Mouse (Mus musculus) limb, embryonic 15.5 days (tissue): Measurements from ENCODE around the gene Osbp2. TPM values are rescaled to one million over a fixed set of nuclear protein-coding genes. Genes with fewer than 3 reads are reported as not detected.

ENCODE experiments used
- ATAC-seq: fragments of 200-750 bp; cut with Nextera tagmentation; 2 replicates; pipeline ENCODE4 v1.8.0; 2017; ENCODE audit warnings: low read depth, moderate TSS enrichment; ENCODE audit not compliant: insufficient number of reproducible peaks, low FRiP score, low TSS enrichment
- H3K27ac ChIP-seq: fragments of 300-500 bp; sonication (generic); 2 replicates; pipeline ENCODE4 v1.5.1; 2015; ENCODE audit warnings: moderate library complexity, mild to moderate bottlenecking, inconsistent platforms
- H3K27me3 ChIP-seq: fragments of 300-500 bp; sonication (generic); 2 replicates; pipeline ENCODE4 v1.6.1; 2015; ENCODE audit warnings: inconsistent platforms
- H3K36me3 ChIP-seq: fragments of 300-500 bp; sonication (generic); 2 replicates; pipeline ENCODE4 v1.6.1; 2015; ENCODE audit warnings: inconsistent platforms
- H3K4me1 ChIP-seq: fragments of 300-500 bp; sonication (generic); 2 replicates; pipeline ENCODE4 v1.6.1; 2015; ENCODE audit warnings: inconsistent platforms
- H3K4me2 ChIP-seq: fragments of 300-500 bp; sonication (generic); 2 replicates; pipeline ENCODE4 v1.6.1; 2015; ENCODE audit warnings: mild to moderate bottlenecking, inconsistent platforms
- H3K4me3 ChIP-seq: fragments of 300-500 bp; sonication (generic); 2 replicates; pipeline ENCODE4 v1.5.1; 2015; ENCODE audit warnings: mild to moderate bottlenecking, inconsistent platforms
- H3K9ac ChIP-seq: fragments of 300-500 bp; sonication (generic); 2 replicates; pipeline ENCODE4 v1.6.1; 2015; ENCODE audit warnings: inconsistent platforms
- H3K9me3 ChIP-seq: fragments of 300-500 bp; sonication (generic); 2 replicates; pipeline ENCODE4 v1.6.1; 2016; ENCODE audit warnings: inconsistent platforms
- WGBS: fragments of 180-500 bp; shearing (Covaris S2); methylation state at CpG from one replicate; pipeline ENCODE4 v1.1.7; 2015; 5-methylcytosine and 5-hydroxymethylcytosine counted together
- polyA plus RNA-seq: library from polyadenylated mRNA; unstranded; fragments of >200 nt; fragmentation: Nextera tagmentation; extraction: Ambion mirVana; gene quantifications from 2 replicates; pipeline ENCODE4 v1.2.1, GENCODE M21; 2015

Osbp2 gene
- polyA plus RNA-seq, 1 experiment from 2014 or later: 0.77 TPM

DNA sequence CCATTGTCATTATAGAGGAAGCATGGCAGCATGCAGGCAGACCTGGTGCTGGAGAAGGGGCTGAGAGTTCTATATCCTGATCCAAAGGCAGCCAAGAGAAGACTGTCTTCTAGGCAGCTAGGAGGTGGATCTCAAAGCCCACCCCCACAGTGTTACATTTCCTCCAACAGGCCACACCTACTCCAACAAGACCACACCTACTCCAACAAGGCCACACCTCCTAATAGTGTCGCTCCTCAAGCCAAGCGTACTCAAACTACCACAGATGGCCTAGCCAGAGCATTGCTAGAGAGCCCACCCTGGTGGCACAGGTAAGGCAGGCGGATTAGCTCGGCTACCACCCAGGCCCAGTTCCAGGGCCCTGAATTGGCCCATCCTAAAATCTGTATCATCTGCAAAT lies 28.4 kb downstream of the Osbp2 start:
- Histone ChIP-seq H3K36me3 (no peaks in the 10 kb centered on the region), H3K9me3 (no peaks in the 10 kb centered on the region), H3K27ac (no peak overlapping the region), H3K4me1 (0 out of 2 replicates have a peak, but pooled peaks cover 3% of the 10 kb centered on the region), H3K4me2 (no peak overlapping the region), H3K27me3 (peaks cover 3% of the 10 kb centered on the region; the same call in 1 of the 2 replicates), H3K4me3 (no peak overlapping the region), H3K9ac (no peak overlapping the region)
- 68% methylated on average over 4 of the region's 4 CpGs for WGBS
- ATAC-seq: no peak

DNA sequence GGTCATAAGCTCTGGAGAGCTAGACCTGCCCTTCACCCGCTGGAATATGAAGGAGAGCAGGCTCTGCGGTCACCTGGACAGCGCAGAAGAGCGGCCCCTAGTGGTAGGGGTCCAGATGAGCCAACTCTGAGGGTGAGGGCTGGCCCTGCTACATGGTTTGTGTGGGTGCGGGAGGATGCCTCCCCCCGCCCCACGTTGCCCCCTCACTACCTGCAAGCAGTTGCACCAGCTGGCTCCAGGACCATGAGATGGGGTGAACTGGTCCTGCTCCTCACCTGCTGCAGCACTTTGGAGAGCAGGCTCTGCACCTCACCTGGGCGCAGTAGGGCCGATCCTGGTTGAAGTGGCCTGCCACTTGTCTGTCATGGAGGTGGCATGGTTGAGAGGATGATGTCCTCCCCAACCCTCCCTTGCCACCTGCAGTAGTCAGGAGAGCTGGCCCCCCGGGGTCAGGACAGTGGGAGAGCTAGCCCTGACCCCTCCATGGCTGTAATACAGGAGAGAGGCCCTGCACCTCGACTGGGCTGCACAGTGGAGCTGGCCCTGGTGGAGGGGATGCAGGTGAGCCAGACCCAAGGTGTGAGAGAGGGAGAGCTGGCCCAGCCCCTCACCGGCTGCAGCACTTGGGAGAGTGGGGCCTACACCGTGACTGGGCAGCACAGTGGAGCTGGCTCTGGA lies 29.1 kb downstream of the Osbp2 start:
- no peaks in the 10 kb centered on the region for H3K9me3 ChIP-seq
- ATAC-seq: peak; percentile 40
- H3K36me3 ChIP-seq: no peaks in the 10 kb centered on the region
- no peak overlapping the region for H3K4me3 ChIP-seq
- H3K4me2 ChIP-seq: no peak overlapping the region
- H3K27me3 ChIP-seq: peaks cover 3% of the 10 kb centered on the region; the same call in 1 of the 2 replicates
- WGBS: 53% methylated on average over 13 of the region's 13 CpGs
- 0 out of 2 replicates have a peak, but pooled peaks cover 3% of the 10 kb centered on the region for H3K4me1 ChIP-seq
- no peak overlapping the region for H3K9ac ChIP-seq
- H3K27ac ChIP-seq: no peak overlapping the region

DNA sequence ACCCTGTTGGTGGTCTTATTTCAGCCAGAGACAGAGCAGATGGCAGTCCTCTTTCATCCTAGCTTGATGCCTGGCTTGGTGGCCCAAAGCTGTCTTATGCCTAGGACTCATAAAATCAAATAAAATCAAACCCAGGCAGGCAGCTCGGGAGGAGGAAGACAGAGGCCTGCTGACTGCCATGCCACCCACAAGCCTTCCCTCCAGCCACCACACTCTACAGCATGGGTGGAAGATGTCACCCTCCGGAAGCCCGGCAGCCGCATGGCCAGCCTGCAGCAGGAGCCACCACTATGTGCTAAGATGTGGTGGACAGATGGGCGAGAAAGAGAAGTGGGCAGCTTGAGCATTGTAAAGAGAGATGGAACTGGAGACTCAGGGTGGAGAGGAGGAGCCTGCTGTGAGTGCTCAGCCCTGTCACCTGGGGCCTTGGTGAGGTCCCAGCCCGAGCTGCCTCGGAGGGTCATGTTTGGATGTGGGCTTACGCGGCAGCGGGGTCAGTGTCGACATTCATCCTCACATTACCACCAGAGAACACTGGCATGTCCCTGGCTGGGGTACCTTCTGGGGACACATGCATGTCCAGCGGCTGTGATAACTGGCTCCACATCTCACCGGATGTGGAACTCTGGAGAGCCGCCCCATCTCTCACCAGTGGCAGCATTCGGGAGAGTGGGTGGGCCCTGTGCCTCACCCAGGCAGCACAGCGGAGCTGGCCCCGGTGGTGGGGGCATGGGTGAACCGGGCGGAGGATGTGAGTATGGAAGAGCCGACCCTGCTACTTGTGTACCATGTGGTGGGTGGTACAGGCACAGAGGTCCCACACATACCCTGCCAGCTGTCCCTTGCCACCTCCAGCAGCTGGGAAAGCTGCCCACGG lies 29.9 kb downstream of the Osbp2 start:
- no peaks in the 10 kb centered on the region for H3K36me3 ChIP-seq
- no peak overlapping the region; the same call in 1 of the 2 replicates for H3K9ac ChIP-seq
- ATAC-seq: peak; percentile 58
- H3K27me3 ChIP-seq: peaks cover 3% of the 10 kb centered on the region; the same call in 1 of the 2 replicates
- 0 out of 2 replicates have a peak, but pooled peaks cover 3% of the 10 kb centered on the region for H3K4me1 ChIP-seq
- H3K27ac ChIP-seq: no peak overlapping the region
- H3K4me2 ChIP-seq: no peak overlapping the region
- no peaks in the 10 kb centered on the region for H3K9me3 ChIP-seq
- H3K4me3 ChIP-seq: no peak overlapping the region
- WGBS: 36% methylated on average over 21 of the region's 21 CpGs

DNA sequence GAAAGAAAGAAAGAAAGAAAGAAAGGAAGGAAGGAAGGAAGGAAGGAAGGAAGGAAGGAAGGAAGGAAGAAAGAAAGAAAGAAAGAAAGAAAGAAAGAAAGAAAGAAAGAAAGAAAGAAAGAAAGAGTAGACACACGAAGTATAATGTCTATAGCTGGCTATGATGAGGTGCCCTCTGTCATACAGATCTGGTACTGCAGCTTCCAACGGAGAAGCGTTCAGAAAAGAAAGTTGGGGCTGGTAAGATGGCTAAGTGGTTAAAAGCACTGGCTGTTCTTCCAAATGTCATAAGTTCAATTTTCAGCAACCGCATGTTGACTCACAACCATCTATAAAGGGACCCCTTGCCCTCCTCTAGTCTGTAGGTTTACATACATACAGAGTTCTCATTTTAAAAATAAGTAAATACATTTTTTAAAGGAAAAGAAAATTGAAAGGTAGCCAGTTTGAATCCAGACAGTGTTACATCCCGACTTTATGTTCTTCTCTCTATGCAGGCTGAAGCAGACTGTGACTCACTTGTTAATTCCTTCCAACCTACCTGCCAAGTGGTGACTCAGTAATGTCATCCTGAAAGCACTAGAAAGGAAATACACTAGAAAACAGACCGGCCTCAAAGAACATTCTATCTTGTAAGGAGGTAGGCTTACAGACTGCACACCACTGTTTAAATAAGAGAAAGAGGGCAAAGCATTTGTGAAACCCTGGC lies 31.4 kb downstream of the Osbp2 start:
- 0 out of 2 replicates have a peak, but pooled peaks cover 3% of the 10 kb centered on the region for H3K4me1 ChIP-seq
- no peak for ATAC-seq
- no peak overlapping the region for H3K4me3 ChIP-seq
- no peaks in the 10 kb centered on the region for H3K36me3 ChIP-seq
- H3K4me2 ChIP-seq: no peak overlapping the region
- H3K27ac ChIP-seq: no peak overlapping the region
- no peak overlapping the region for H3K9ac ChIP-seq
- peaks cover 3% of the 10 kb centered on the region; the same call in 1 of the 2 replicates for H3K27me3 ChIP-seq
- H3K9me3 ChIP-seq: no peaks in the 10 kb centered on the region
- 44% methylated on average over 6 of the region's 6 CpGs for WGBS

DNA sequence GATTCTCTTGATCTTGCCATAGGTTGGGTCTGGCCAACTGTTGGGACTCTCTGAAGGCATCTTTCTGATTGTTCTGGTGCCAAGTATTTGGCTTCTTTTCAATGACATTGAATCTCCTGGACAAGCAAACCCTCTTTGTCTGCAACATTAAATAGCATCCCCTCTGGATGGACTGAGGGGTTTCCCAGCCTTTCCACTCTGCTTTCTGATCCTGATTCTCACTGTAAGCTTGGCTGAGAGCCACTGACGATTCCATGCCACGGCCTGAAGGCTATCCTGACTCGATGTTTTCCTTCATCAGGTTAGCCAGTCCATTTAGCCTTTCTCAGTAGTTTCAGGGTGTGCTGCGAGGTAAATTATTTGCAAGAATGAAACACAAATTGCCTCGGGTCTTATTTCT lies 34.0 kb downstream of the Osbp2 start:
- Histone ChIP-seq H3K27ac (no peak overlapping the region), H3K36me3 (no peaks in the 10 kb centered on the region), H3K27me3 (peaks cover 3% of the 10 kb centered on the region; the same call in 1 of the 2 replicates), H3K4me3 (no peak overlapping the region), H3K9me3 (no peaks in the 10 kb centered on the region), H3K4me2 (no peak overlapping the region), H3K9ac (no peak overlapping the region), H3K4me1 (0 out of 2 replicates have a peak, but pooled peaks cover 3% of the 10 kb centered on the region)
- WGBS: 39% methylated on average over 5 of the region's 5 CpGs
- no peak for ATAC-seq

GRCm38 (mm10) chr11:3824138-3824537 lies 39.6 kb downstream of the Osbp2 start:
- no peak overlapping the region for H3K4me2 ChIP-seq
- no peak overlapping the region for H3K4me3 ChIP-seq
- no peaks in the 10 kb centered on the region for H3K9me3 ChIP-seq
- ATAC-seq: no peak
- H3K36me3 ChIP-seq: no peaks in the 10 kb centered on the region
- no peak overlapping the region for H3K27ac ChIP-seq
- no peak overlapping the region for H3K9ac ChIP-seq
- WGBS: 75% methylated on average over 5 of the region's 5 CpGs
- peaks cover 7% of the 10 kb centered on the region; the same call in 1 of the 2 replicates for H3K4me1 ChIP-seq
- H3K27me3 ChIP-seq: no peaks in the 10 kb centered on the region

GRCm38 (mm10) chr11:3823378-3823777 lies 40.3 kb downstream of the Osbp2 start:
- peaks cover 9% of the 10 kb centered on the region; the same call in 1 of the 2 replicates for H3K4me1 ChIP-seq
- ATAC-seq: no peak
- no peaks in the 10 kb centered on the region for H3K9me3 ChIP-seq
- no peak overlapping the region for H3K9ac ChIP-seq
- no peak overlapping the region for H3K4me3 ChIP-seq
- no peaks in the 10 kb centered on the region for H3K36me3 ChIP-seq
- WGBS: 34% methylated on average over 2 of the region's 2 CpGs
- no peak overlapping the region for H3K27ac ChIP-seq
- H3K4me2 ChIP-seq: no peak overlapping the region
- H3K27me3 ChIP-seq: no peaks in the 10 kb centered on the region

DNA sequence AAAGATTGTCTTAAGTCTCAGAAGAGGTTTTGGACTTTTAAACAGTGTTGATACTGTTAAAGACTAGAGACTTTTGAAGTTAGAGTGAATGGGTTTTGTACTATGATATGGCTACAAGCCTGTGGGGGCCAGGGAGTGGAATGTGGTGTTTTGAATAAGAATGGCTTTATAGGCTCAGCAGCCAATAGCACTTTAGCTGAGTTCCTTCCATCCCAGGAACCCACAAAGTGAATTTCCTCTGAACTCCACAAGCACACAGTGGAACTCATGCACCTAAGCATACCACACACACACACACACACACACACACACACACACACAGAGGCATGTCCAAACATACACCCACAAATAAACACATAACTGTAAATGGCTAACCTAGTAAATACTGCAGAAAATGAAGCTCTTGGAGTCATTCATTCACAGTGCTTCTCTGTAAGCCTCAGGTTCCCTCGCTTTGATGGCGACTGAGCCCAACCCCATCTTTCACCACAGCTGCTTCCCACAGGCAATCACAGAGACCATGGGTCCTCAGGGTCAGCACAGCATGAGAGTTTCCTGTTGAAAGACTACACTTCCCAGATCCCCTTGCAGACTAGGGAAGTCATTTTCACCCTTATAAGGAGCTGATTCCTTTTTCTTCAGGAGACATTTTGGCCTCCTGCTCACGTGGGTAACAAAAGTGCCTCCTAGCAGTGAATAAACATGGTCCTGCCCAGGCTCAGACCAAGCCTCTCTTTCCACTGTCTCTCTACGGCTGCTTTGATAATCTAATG lies 45.5 kb downstream of the Osbp2 start:
- no peaks in the 10 kb centered on the region for H3K27me3 ChIP-seq
- ATAC-seq: no peak
- 17% methylated on average over 4 of the region's 4 CpGs for WGBS
- H3K9me3 ChIP-seq: no peaks in the 10 kb centered on the region
- H3K4me1 ChIP-seq: peaks cover 12% of the 10 kb centered on the region; the same call in 1 of the 2 replicates
- no peak overlapping the region for H3K4me2 ChIP-seq
- H3K27ac ChIP-seq: no peak overlapping the region
- no peak overlapping the region for H3K9ac ChIP-seq
- H3K36me3 ChIP-seq: no peaks in the 10 kb centered on the region
- H3K4me3 ChIP-seq: no peak overlapping the region

DNA sequence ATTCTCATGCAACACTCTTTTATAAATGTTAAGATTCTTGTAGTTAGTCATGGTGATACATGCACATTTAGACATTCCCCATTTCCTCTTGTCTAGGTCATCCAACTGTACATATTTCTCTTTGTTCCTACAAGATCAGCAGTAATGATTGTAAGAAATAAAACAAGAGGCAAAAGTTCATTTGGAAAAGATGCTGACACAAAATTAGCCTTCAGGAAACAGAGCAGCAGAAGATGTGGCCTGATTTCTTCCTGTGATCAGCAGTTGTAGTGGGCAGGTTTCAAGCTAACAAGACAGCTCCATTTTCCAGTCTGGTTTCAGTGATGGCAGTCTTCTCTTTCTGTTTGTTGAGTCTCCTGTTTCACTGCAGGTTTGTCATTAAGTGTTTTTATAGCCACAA lies 47.8 kb downstream of the Osbp2 start:
- no peaks in the 10 kb centered on the region for H3K27me3 ChIP-seq
- H3K4me3 ChIP-seq: no peak overlapping the region
- no peaks in the 10 kb centered on the region for H3K36me3 ChIP-seq
- ATAC-seq: no peak
- H3K9ac ChIP-seq: no peak overlapping the region
- no peak overlapping the region for H3K4me2 ChIP-seq
- H3K9me3 ChIP-seq: no peaks in the 10 kb centered on the region
- 0 out of 2 replicates have a peak, but pooled peaks cover 4% of the 10 kb centered on the region for H3K4me1 ChIP-seq
- no peak overlapping the region for H3K27ac ChIP-seq

- ATAC-seq: no peak
- H3K27me3 ChIP-seq: no peaks in the 10 kb centered on the region
- H3K4me3 ChIP-seq: no peak overlapping the region
- no peak overlapping the region for H3K4me2 ChIP-seq
- H3K36me3 ChIP-seq: no peaks in the 10 kb centered on the region
- H3K9ac ChIP-seq: no peak overlapping the region
- no peaks in the 10 kb centered on the region for H3K9me3 ChIP-seq
- 0 out of 2 replicates have a peak, but pooled peaks cover 2% of the 10 kb centered on the region for H3K4me1 ChIP-seq
- H3K27ac ChIP-seq: no peak overlapping the region
These were observed 50.4 kb downstream of the Osbp2 start for GRCm38 (mm10) chr11:3813340-3813739.

DNA sequence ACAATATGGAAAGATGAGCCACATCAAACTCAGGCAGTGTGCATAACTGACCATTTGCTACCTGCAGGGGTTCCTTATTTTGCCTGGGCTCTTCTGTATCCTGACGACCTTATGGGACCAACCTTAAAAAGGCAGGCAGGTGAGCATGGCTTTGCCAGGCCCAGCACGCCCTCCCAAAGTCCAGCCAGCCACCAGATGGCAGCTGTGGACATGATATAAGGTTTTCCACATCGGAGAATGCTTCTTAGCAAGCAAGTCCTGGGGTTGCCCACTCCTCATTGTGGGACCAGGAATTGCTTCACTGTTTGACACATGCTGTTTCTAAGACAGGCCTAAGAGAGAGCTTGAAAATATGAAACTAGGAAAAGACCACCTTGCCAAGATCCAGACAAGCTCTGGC lies 55.5 kb downstream of the Osbp2 start:
- no peak overlapping the region for H3K27ac ChIP-seq
- 35% methylated on average over 3 of the region's 3 CpGs for WGBS

More for the DNA sequence above, 55.5 kb downstream of the Osbp2 start:
- no peak overlapping the region for H3K4me3 ChIP-seq
- no peaks in the 10 kb centered on the region for H3K27me3 ChIP-seq
- H3K9ac ChIP-seq: no peak overlapping the region
- H3K36me3 ChIP-seq: no peaks in the 10 kb centered on the region
- H3K4me1 ChIP-seq: no peaks in the 10 kb centered on the region
- ATAC-seq: no peak
- H3K9me3 ChIP-seq: no peaks in the 10 kb centered on the region
- H3K4me2 ChIP-seq: no peak overlapping the region
